Mouse (Mus musculus) G1E (cell line): ENCODE data around the gene Clock. TPM values are rescaled to one million over a fixed set of nuclear protein-coding genes. Genes with fewer than 3 reads are reported as not detected.

Source experiments
- ATAC-seq: 2 replicates; pipeline ENCODE4 v1.8.0; 2016; ENCODE audit warnings: mild to moderate bottlenecking; ENCODE audit not compliant: insufficient number of reproducible peaks, poor library complexity, low FRiP score, severe bottlenecking; ENCODE audit errors: extremely low read depth
- DNase-seq: peaks from one replicate; pipeline ENCODE4 v3.0.0; 2012; ENCODE audit warnings: low spot score
- H3K27me3 ChIP-seq: 2 replicates; pipeline ENCODE4 v1.6.1; 2012; ENCODE audit warnings: mild to moderate bottlenecking, low read length, inconsistent platforms; ENCODE audit not compliant: insufficient read depth
- H3K36me3 ChIP-seq: replicated peaks from 2 replicates; pipeline ENCODE3; 2012; ENCODE audit warnings: mild to moderate bottlenecking, inconsistent platforms
- H3K4me1 ChIP-seq: 2 replicates; pipeline ENCODE4 v1.6.1; 2012; ENCODE audit warnings: low read depth, low read length, inconsistent platforms, mixed read lengths; ENCODE audit not compliant: insufficient read depth
- H3K4me3 ChIP-seq: 2 replicates; pipeline ENCODE4 v1.5.1; 2012; ENCODE audit warnings: low read depth, mild to moderate bottlenecking, inconsistent platforms, low read length, moderate library complexity, mixed read lengths
- H3K9me3 ChIP-seq: replicated peaks from 2 replicates; pipeline ENCODE4 v1.6.1; 2012; ENCODE audit warnings: inconsistent platforms
- CTCF ChIP-seq: IDR thresholded peaks from 2 replicates; pipeline ENCODE4 v1.5.1; 2012; ENCODE audit warnings: low read depth, low read length, inconsistent platforms, mixed read lengths
- GATA1 ChIP-seq: IDR thresholded peaks from 2 replicates; pipeline ENCODE4 v1.6.1; 2012; ENCODE audit warnings: borderline replicate concordance, low read length, inconsistent platforms, mixed read lengths
- GATA2 ChIP-seq: IDR thresholded peaks from 2 replicates; pipeline ENCODE4 v1.6.1; 2012; ENCODE audit warnings: low read depth, low read length, inconsistent platforms, borderline replicate concordance
- POLR2AphosphoS5 ChIP-seq: IDR thresholded peaks from 2 replicates; pipeline ENCODE4 v1.6.1; 2012; ENCODE audit warnings: low read depth, low read length, inconsistent platforms; ENCODE audit not compliant: insufficient replicate concordance
- TAL1 ChIP-seq: conservative IDR thresholded peaks from 2 replicates; pipeline ENCODE4 v1.6.1; 2012; ENCODE audit warnings: low read depth, low read length, inconsistent platforms, mixed read lengths
- polyA plus RNA-seq: library from polyadenylated mRNA; stranded (reverse); fragments of >175 nt; gene quantifications from 2 replicates; pipeline ENCODE4 v1.2.3, GENCODE M21; 2012
- total RNA-seq, 2 experiments: library from RNA; stranded (forward) in 1 of 2; stranded (reverse) in 1 of 2; fragments of 200-1000 nt in 1 of 2; fragments of >200 nt in 1 of 2; fragmentation: Nextera tagmentation in 1 of 2; gene quantifications; 2 replicates each; pipeline ENCODE4 v1.2.3; 2014 to 2017

The Clock gene
- total and polyA plus RNA-seq, 3 experiments = 0.82 to 27.2 (median 16.4) TPM

- H3K9me3 ChIP-seq = no peaks in the 10 kb centered on the region
- DNase-seq (no peak), ATAC-seq (no peak)
- H3K36me3 ChIP-seq = peaks cover 39% of the 10 kb centered on the region
- no peak for TF ChIP-seq CTCF
- no peak for TF ChIP-seq GATA1
- no peak for TF ChIP-seq TAL1
- no peak for TF ChIP-seq GATA2
- no peak for TF ChIP-seq POLR2AphosphoS5
- H3K4me1 ChIP-seq = no peaks in the 10 kb centered on the region
- no peak overlapping the region for H3K4me3 ChIP-seq
- no peaks in the 10 kb centered on the region for H3K27me3 ChIP-seq
Measured at GRCm38 (mm10) chr5:76245419-76245818, 59.2 kb downstream of the Clock start.

GRCm38 (mm10) chr5:76244430-76244829, 60.2 kb downstream of the Clock start:
- ATAC-seq = no peak
- no peaks in the 10 kb centered on the region for H3K9me3 ChIP-seq
- H3K4me1 ChIP-seq = no peaks in the 10 kb centered on the region
- no peak for DNase-seq
- H3K36me3 ChIP-seq = peaks cover 47% of the 10 kb centered on the region
- no peak overlapping the region for H3K4me3 ChIP-seq
- H3K27me3 ChIP-seq = no peaks in the 10 kb centered on the region
- no peak for TF ChIP-seq POLR2AphosphoS5
- TF ChIP-seq GATA1 = no peak
- no peak for TF ChIP-seq TAL1
- TF ChIP-seq CTCF = no peak
- no peak for TF ChIP-seq GATA2

GRCm38 (mm10) chr5:76243929-76244328, 60.7 kb downstream of the Clock start:
- Histone ChIP-seq H3K4me3 (no peak overlapping the region), H3K4me1 (no peaks in the 10 kb centered on the region), H3K36me3 (peaks cover 46% of the 10 kb centered on the region), H3K27me3 (no peaks in the 10 kb centered on the region), H3K9me3 (no peaks in the 10 kb centered on the region)
- DNase-seq (no peak), ATAC-seq (no peak)
- no peak for TF ChIP-seq POLR2AphosphoS5
- TF ChIP-seq TAL1 = no peak
- no peak for TF ChIP-seq GATA2
- TF ChIP-seq CTCF = no peak
- no peak for TF ChIP-seq GATA1

- Histone ChIP-seq H3K9me3 (no peaks in the 10 kb centered on the region), H3K27me3 (no peaks in the 10 kb centered on the region), H3K36me3 (peaks cover 45% of the 10 kb centered on the region), H3K4me1 (no peaks in the 10 kb centered on the region), H3K4me3 (no peak overlapping the region)
- TF ChIP-seq GATA2 (no peak), POLR2AphosphoS5 (no peak), GATA1 (no peak), CTCF (no peak), TAL1 (no peak)
- DNase-seq = no peak
- no peak for ATAC-seq
Measured at GRCm38 (mm10) chr5:76243274-76243673, 61.3 kb downstream of the Clock start.

- H3K27me3 ChIP-seq = no peaks in the 10 kb centered on the region
- no peaks in the 10 kb centered on the region for H3K4me1 ChIP-seq
- no peaks in the 10 kb centered on the region for H3K9me3 ChIP-seq
- DNase-seq (no peak), ATAC-seq (no peak)
- no peak overlapping the region for H3K4me3 ChIP-seq
- peaks cover 66% of the 10 kb centered on the region for H3K36me3 ChIP-seq
- TF ChIP-seq TAL1 = no peak
- TF ChIP-seq GATA1 = no peak
- no peak for TF ChIP-seq GATA2
- TF ChIP-seq POLR2AphosphoS5 = no peak
- no peak for TF ChIP-seq CTCF
Measured at GRCm38 (mm10) chr5:76231171-76231855, 73.3 kb downstream of the Clock start.

- no peaks in the 10 kb centered on the region for H3K4me1 ChIP-seq
- no peak for ATAC-seq
- no peaks in the 10 kb centered on the region for H3K27me3 ChIP-seq
- no peak for DNase-seq
- no peaks in the 10 kb centered on the region for H3K9me3 ChIP-seq
- H3K36me3 ChIP-seq = peaks cover 41% of the 10 kb centered on the region
- H3K4me3 ChIP-seq = no peak overlapping the region
- TF ChIP-seq GATA1 (no peak), CTCF (no peak), TAL1 (no peak), GATA2 (no peak), POLR2AphosphoS5 (no peak)
Measured at GRCm38 (mm10) chr5:76216691-76217090, 87.9 kb downstream of the Clock start.

GRCm38 (mm10) chr5:76208066-76208465, 96.5 kb downstream of the Clock start:
- no peak for ATAC-seq
- no peak for TF ChIP-seq GATA1
- TF ChIP-seq CTCF = no peak
- TF ChIP-seq TAL1 = no peak
- TF ChIP-seq GATA2 = no peak
- no peak for TF ChIP-seq POLR2AphosphoS5
- Histone ChIP-seq H3K4me1 (peaks cover 10% of the 10 kb centered on the region), H3K9me3 (no peaks in the 10 kb centered on the region), H3K27me3 (no peaks in the 10 kb centered on the region), H3K36me3 (peaks cover 81% of the 10 kb centered on the region), H3K4me3 (no peak overlapping the region)
- DNase-seq = no peak
